Mouse (Mus musculus) megakaryocyte, embryonic 14.5 days (primary cell): ENCODE results near the gene Noa1. TPM values are rescaled to one million over a fixed set of nuclear protein-coding genes. Genes with fewer than 3 reads are reported as not detected.

Experiments
- H3K27me3 ChIP-seq: replicated peaks from 2 replicates; pipeline ENCODE3; 2012; ENCODE audit warnings: inconsistent platforms
- H3K36me3 ChIP-seq: replicated peaks from 2 replicates; pipeline ENCODE3; 2012; ENCODE audit warnings: low read length, inconsistent platforms, mixed read lengths
- H3K4me1 ChIP-seq: 2 replicates; pipeline ENCODE4 v1.6.1; 2012; ENCODE audit warnings: inconsistent platforms
- H3K4me3 ChIP-seq: replicated peaks from 2 replicates; pipeline ENCODE3; 2012; ENCODE audit warnings: moderate library complexity, mild to moderate bottlenecking, inconsistent platforms
- H3K9me3 ChIP-seq: 2 replicates; pipeline ENCODE4 v1.6.1; 2012; ENCODE audit warnings: inconsistent platforms
- FLI1 ChIP-seq: IDR thresholded peaks from 2 replicates; pipeline ENCODE4 v1.6.1; 2012; ENCODE audit warnings: low read length, inconsistent platforms, mixed read lengths
- GATA1 ChIP-seq: IDR thresholded peaks from 3 replicates; pipeline ENCODE4 v1.6.1; 2012; ENCODE audit warnings: mixed read lengths, low read length, inconsistent platforms, borderline replicate concordance
- polyA plus RNA-seq: library from polyadenylated mRNA; stranded (reverse); fragments of >175 nt; gene quantifications from 2 replicates; pipeline ENCODE4 v1.2.3, GENCODE M21; 2012; ENCODE audit warnings: low replicate concordance; ENCODE audit not compliant: insufficient read depth

The Noa1 gene
- polyA plus RNA-seq, 1 experiment: 14.4 TPM

DNA sequence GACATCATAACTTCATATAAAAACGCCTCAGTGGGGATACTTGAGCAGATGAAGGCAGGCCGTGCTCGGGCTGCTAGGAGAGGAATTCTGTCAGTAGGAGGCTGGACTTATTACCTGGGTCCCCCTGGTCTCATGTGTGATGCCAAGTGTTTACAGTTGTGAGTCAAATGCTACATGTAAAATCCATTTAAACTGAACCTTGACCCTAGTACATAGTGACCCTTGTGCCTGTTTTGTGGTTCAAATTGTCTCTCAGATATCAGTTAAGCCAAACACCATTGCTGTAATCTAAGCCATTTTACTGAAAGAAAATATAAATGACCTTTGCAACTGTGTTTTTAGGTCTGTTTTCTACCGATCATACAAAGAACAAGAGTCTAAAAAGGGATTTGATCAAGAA, 30.1 kb upstream of the Noa1 start:
- H3K4me1 ChIP-seq: no peaks in the 10 kb centered on the region
- TF ChIP-seq FLI1 (no peak), GATA1 (no peak)

DNA sequence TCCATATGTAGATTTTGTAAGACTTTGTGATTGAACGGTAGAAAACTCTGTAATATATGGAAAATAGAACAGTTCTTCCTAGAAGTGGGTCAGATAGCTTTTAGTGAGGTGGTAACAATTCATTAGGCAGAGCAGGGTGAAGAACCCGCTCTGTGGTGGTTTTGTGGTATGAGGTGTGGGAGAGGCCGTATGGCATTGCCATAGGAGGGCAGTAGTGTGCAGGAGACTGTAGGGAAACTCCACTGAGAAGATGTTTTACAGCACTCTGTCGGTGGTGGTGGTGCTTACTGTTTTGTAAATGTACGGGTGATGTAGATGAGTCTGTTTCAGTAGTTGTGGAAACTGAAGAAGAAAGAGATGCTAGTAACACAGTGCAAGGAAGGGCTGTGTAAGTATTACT, 20.3 kb upstream of the Noa1 start:
- Histone ChIP-seq H3K4me3 (no peak overlapping the region), H3K4me1 (peaks cover 4% of the 10 kb centered on the region), H3K36me3 (peaks cover 96% of the 10 kb centered on the region), H3K27me3 (no peaks in the 10 kb centered on the region), H3K9me3 (no peaks in the 10 kb centered on the region)
- TF ChIP-seq FLI1 (no peak), GATA1 (no peak)

More for the DNA sequence above, 30.1 kb upstream of the Noa1 start:
- H3K36me3 ChIP-seq: peaks cover 100% of the 10 kb centered on the region
- H3K9me3 ChIP-seq: no peaks in the 10 kb centered on the region
- H3K4me3 ChIP-seq: no peak overlapping the region
- no peaks in the 10 kb centered on the region for H3K27me3 ChIP-seq

DNA sequence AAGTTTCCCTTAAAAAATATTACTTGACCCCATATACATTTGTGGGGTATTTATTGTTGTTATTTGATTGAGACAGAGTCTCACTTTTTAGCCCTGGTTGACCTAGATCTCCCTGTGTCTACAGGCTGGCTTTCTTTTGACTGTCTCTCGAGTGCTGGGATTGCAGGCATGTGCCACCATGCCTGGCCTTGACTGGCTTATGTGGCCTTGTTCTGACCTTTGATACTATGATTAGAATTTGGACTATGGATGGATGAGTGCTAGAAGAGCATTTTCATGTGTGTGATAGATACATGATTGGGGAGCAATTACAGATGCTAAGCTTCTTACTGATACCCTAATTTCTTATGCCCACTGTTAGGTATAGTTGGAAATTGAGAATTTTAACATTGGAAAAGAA, 15.1 kb upstream of the Noa1 start:
- peaks cover 97% of the 10 kb centered on the region for H3K36me3 ChIP-seq
- no peak overlapping the region for H3K4me3 ChIP-seq
- TF ChIP-seq FLI1: no peak
- TF ChIP-seq GATA1: no peak
- peaks cover 10% of the 10 kb centered on the region for H3K4me1 ChIP-seq
- H3K9me3 ChIP-seq: no peaks in the 10 kb centered on the region
- H3K27me3 ChIP-seq: no peaks in the 10 kb centered on the region

DNA sequence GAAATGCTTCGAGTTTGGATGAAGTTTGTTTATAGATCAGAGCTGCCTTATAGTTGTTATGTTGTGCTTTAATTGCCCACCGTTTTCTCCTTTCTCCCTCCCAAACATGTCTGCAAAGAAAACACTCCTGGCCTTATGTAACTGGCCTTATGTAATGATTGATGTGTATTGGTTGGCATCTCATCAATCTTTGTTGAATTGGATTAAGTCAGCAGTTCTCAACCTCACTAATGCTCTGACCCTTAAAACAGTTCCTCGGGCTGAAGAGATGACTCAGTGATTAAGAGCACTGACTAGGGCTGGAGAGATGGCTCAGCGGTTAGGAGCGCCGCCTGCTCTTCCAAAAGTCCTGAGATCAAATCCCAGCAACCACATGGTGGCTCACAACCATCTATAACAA, 5.1 kb upstream of the Noa1 start:
- H3K27me3 ChIP-seq: no peaks in the 10 kb centered on the region
- no peaks in the 10 kb centered on the region for H3K9me3 ChIP-seq
- H3K4me1 ChIP-seq: peaks cover 19% of the 10 kb centered on the region
- peaks cover 68% of the 10 kb centered on the region for H3K36me3 ChIP-seq
- H3K4me3 ChIP-seq: no peak overlapping the region
- TF ChIP-seq GATA1: no peak
- TF ChIP-seq FLI1: no peak

DNA sequence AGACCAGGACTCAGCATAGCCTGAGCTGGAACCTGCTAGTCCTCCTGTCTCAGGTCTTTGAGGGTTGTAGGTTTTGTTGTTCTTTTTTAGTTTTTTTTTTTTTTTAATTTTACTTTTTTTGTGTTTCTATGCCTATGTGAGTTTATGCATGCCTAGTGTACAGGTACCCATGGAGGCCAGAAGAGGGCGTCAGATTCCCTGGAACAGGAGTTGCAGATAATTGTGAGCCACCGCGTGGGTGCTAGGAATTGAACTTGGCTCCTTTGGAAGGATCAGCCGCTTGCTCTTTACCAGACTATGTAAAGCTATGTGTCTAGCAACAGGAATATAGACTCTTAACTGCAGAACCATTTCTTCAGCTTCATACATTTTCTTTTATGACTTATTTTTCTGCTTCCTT, 4.3 kb upstream of the Noa1 start:
- H3K27me3 ChIP-seq: no peaks in the 10 kb centered on the region
- TF ChIP-seq FLI1: no peak
- TF ChIP-seq GATA1: no peak
- peaks cover 62% of the 10 kb centered on the region for H3K36me3 ChIP-seq
- H3K9me3 ChIP-seq: no peaks in the 10 kb centered on the region
- peaks cover 21% of the 10 kb centered on the region for H3K4me1 ChIP-seq
- H3K4me3 ChIP-seq: no peak overlapping the region

GRCm38 (mm10) chr5:77309051-77309906, 605 bp downstream of the Noa1 start:
- TF ChIP-seq GATA1 (no peak), FLI1 (no peak)
- no peaks in the 10 kb centered on the region for H3K9me3 ChIP-seq
- H3K27me3 ChIP-seq: no peaks in the 10 kb centered on the region
- peaks cover 37% of the 10 kb centered on the region for H3K4me1 ChIP-seq
- H3K4me3 ChIP-seq: peak overlapping the region; percentile 98
- H3K36me3 ChIP-seq: peaks cover 47% of the 10 kb centered on the region

GRCm38 (mm10) chr5:77307821-77308553, 1.9 kb downstream of the Noa1 start:
- TF ChIP-seq FLI1: no peak
- no peak for TF ChIP-seq GATA1
- no peaks in the 10 kb centered on the region for H3K9me3 ChIP-seq
- peak overlapping the region; percentile 98 for H3K4me3 ChIP-seq
- H3K36me3 ChIP-seq: peaks cover 45% of the 10 kb centered on the region
- H3K4me1 ChIP-seq: peaks cover 34% of the 10 kb centered on the region
- H3K27me3 ChIP-seq: no peaks in the 10 kb centered on the region

DNA sequence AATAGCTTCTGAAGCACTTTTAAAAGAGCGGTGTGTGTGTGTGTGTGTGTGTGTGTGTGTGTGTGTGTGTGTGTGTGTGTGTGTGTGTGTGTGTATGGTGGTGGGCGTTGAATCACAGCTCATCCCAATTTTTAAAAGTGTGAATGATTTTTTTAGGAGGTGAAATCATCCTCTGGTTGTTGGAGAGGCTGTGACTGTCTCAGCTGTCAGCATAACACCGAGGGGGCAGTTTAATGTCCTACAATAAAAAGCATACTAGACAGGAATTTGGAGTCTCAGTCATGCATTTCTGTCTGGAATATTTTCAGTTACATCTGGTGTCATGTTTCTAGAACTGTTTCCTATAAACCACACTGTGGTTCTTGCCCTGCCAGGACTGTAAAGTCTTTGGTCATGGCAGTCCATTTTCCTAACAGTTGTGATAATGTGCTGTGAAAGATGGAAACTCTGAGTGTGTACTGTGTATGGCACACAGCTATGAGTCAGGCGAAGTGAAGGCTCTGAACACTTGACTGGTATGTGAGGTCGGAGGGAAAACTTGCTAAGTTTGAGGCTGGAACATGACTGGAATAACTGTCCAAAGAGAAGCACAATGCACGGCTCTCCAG, 8.5 kb downstream of the Noa1 start:
- no peaks in the 10 kb centered on the region for H3K9me3 ChIP-seq
- no peaks in the 10 kb centered on the region for H3K27me3 ChIP-seq
- peaks cover 8% of the 10 kb centered on the region for H3K4me1 ChIP-seq
- peaks cover 84% of the 10 kb centered on the region for H3K36me3 ChIP-seq
- H3K4me3 ChIP-seq: no peak overlapping the region
- TF ChIP-seq GATA1 (no peak), FLI1 (no peak)

- Histone ChIP-seq H3K27me3 (no peaks in the 10 kb centered on the region), H3K36me3 (peaks cover 83% of the 10 kb centered on the region)
- TF ChIP-seq FLI1 (no peak), GATA1 (no peak)
These were observed 10.4 kb downstream of the Noa1 start for GRCm38 (mm10) chr5:77299486-77299885.

More at GRCm38 (mm10) chr5:77299486-77299885, 10.4 kb downstream of the Noa1 start:
- Histone ChIP-seq H3K9me3 (no peaks in the 10 kb centered on the region), H3K4me1 (peaks cover 8% of the 10 kb centered on the region), H3K4me3 (no peak overlapping the region)
